Mouse (Mus musculus) B cell, adult 2 months (primary cell): ENCODE results near the gene Smox.

Source experiments
- DNase-seq, 2 experiments: peaks; one replicate each; pipeline ENCODE4 v3.0.0; 2022

Gene Smox

GRCm38 (mm10) chr2:131486046-131486445, 5.2 kb upstream of the Smox start:
- DNase-seq: no peak

GRCm38 (mm10) chr2:131487337-131487736, 4.0 kb upstream of the Smox start:
- DNase-seq: no peak

- DNase-seq: no peak
These were observed 3.0 kb upstream of the Smox start for GRCm38 (mm10) chr2:131488261-131488660.

GRCm38 (mm10) chr2:131488870-131489269, 2.4 kb upstream of the Smox start:
- no peak for DNase-seq

- DNase-seq: no peak
These were observed 1.7 kb upstream of the Smox start for GRCm38 (mm10) chr2:131489591-131489990.

- peak; percentile 56 to 57 for DNase-seq
These were observed 655 bp downstream of the Smox start for GRCm38 (mm10) chr2:131491707-131492595.

GRCm38 (mm10) chr2:131492596-131493139, 1.4 kb downstream of the Smox start:
- no peak for DNase-seq

- no peak for DNase-seq
These were observed 2.1 kb downstream of the Smox start for GRCm38 (mm10) chr2:131493446-131493845.

- DNase-seq: no peak
These were observed 4.0 kb downstream of the Smox start for GRCm38 (mm10) chr2:131495256-131495655.

- DNase-seq: no peak
These were observed 5.0 kb downstream of the Smox start for GRCm38 (mm10) chr2:131496125-131496820.

- no peak for DNase-seq
These were observed 6.0 kb downstream of the Smox start for GRCm38 (mm10) chr2:131497224-131497856.

GRCm38 (mm10) chr2:131498219-131498618, 6.9 kb downstream of the Smox start:
- no peak for DNase-seq

- DNase-seq: no peak
These were observed 8.1 kb downstream of the Smox start for GRCm38 (mm10) chr2:131499290-131499845.

GRCm38 (mm10) chr2:131501886-131502285, 10.6 kb downstream of the Smox start:
- DNase-seq: no peak

- DNase-seq: no peak
These were observed 11.3 kb downstream of the Smox start for GRCm38 (mm10) chr2:131502561-131502960.

- DNase-seq: no peak
These were observed 14.1 kb downstream of the Smox start for GRCm38 (mm10) chr2:131505431-131505830.

- no peak for DNase-seq
These were observed 15.1 kb downstream of the Smox start for GRCm38 (mm10) chr2:131506358-131506757.

GRCm38 (mm10) chr2:131508501-131508900, 17.2 kb downstream of the Smox start:
- DNase-seq: no peak

GRCm38 (mm10) chr2:131509671-131510313, 18.5 kb downstream of the Smox start:
- DNase-seq: peak; percentile 72 to 74

GRCm38 (mm10) chr2:131510531-131510930, 19.2 kb downstream of the Smox start:
- no peak for DNase-seq

GRCm38 (mm10) chr2:131513477-131513876, 22.2 kb downstream of the Smox start:
- DNase-seq: no peak

- no peak for DNase-seq
These were observed 22.8 kb downstream of the Smox start for GRCm38 (mm10) chr2:131514055-131514621.
